Mouse (Mus musculus) kidney, adult 2 months (tissue): ENCODE measurements around the gene Arhgap6. TPM values are rescaled to one million over a fixed set of nuclear protein-coding genes. Genes with fewer than 3 reads are reported as not detected.

Experiments used
- DNase-seq: peaks from one replicate; pipeline ENCODE4 v3.0.0; 2021
- H3K27ac ChIP-seq: fragments of 200-500 bp; 2 replicates; pipeline ENCODE4 v1.5.1; 2012; ENCODE audit warnings: low read depth, low read length, control low read depth, inconsistent platforms; ENCODE audit not compliant: insufficient read depth
- H3K27me3 ChIP-seq: fragments of 200-500 bp; replicated peaks from 2 replicates; pipeline ENCODE4 v1.6.1; 2012; ENCODE audit warnings: mild to moderate bottlenecking, moderate library complexity, low read length, inconsistent platforms; ENCODE audit not compliant: control insufficient read depth, insufficient read depth
- H3K36me3 ChIP-seq: fragments of 200-500 bp; 2 replicates; pipeline ENCODE4 v1.6.1; 2012; ENCODE audit warnings: mild to moderate bottlenecking, moderate library complexity, low read length, inconsistent platforms; ENCODE audit not compliant: control insufficient read depth, insufficient read depth
- H3K4me1 ChIP-seq: fragments of 200-500 bp; 2 replicates; pipeline ENCODE4 v1.6.1; 2011; ENCODE audit warnings: low read length; ENCODE audit not compliant: control insufficient read depth, insufficient read depth
- H3K4me3 ChIP-seq: fragments of 200-500 bp; 2 replicates; pipeline ENCODE4 v1.5.1; 2011; ENCODE audit warnings: mild to moderate bottlenecking, low read depth, low read length, control low read depth; ENCODE audit not compliant: insufficient read depth
- CTCF ChIP-seq: fragments of 200-500 bp; conservative IDR thresholded peaks from 2 replicates; pipeline ENCODE4 v1.5.1; 2011; ENCODE audit warnings: low read depth, mild to moderate bottlenecking, control low read depth, low read length, moderate library complexity, mixed read lengths; ENCODE audit not compliant: insufficient read depth, insufficient read length
- POLR2A ChIP-seq: fragments of 200-500 bp; IDR thresholded peaks from one replicate; pipeline ENCODE4 v1.6.1; 2011; ENCODE audit warnings: low read depth, low read length, control low read depth
- WGBS: fragments of 180-500 bp; shearing (Covaris S2); methylation state at CpG from one replicate; pipeline ENCODE4 v1.1.7; 2018; 5-methylcytosine and 5-hydroxymethylcytosine counted together
- polyA plus RNA-seq: library from polyadenylated mRNA; depleted of rRNA; stranded (reverse); fragments of >200 nt; gene quantifications from 2 replicates; pipeline ENCODE4 v1.2.3, GENCODE M21; 2012

The Arhgap6 gene
- polyA plus RNA-seq, 1 experiment, result 3.9 TPM

- Histone ChIP-seq H3K27ac (no peak overlapping the region), H3K27me3 (no peaks in the 10 kb centered on the region), H3K4me1 (no peaks in the 10 kb centered on the region), H3K36me3 (no peaks in the 10 kb centered on the region), H3K4me3 (no peak overlapping the region)
- peak; percentile 1 for DNase-seq
- WGBS, result 82% methylated on average over 1 of the region's 1 CpGs
- TF ChIP-seq POLR2A (no peak), CTCF (no peak)
These were observed 461.0 kb downstream of the Arhgap6 start for GRCm38 (mm10) chrX:169255915-169256314.

DNA sequence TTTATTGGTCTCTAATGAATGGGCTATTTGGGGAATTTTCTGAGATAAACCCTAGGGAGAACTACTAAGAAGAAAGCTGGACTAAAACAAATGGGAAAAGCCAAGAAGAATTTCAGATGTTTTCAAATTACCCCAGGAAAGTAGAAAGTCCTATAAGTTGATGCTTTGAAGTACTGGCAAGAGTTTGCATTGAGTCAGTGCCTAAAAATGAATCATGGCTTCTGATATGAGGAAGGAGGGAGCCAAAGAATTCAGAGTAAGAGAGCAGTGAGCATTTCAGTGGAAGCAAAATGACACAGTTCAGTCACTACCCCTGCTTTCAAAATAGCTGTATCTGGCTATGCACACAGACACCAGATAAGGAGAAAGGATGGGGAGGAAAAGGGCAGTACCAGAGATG, 461.8 kb downstream of the Arhgap6 start:
- no peak for DNase-seq
- Histone ChIP-seq H3K36me3 (no peaks in the 10 kb centered on the region), H3K4me1 (no peaks in the 10 kb centered on the region), H3K4me3 (no peak overlapping the region), H3K27me3 (no peaks in the 10 kb centered on the region), H3K27ac (no peak overlapping the region)
- no peak for TF ChIP-seq POLR2A
- TF ChIP-seq CTCF, result no peak

- Histone ChIP-seq H3K4me3 (no peak overlapping the region), H3K36me3 (no peaks in the 10 kb centered on the region), H3K4me1 (no peaks in the 10 kb centered on the region), H3K27me3 (no peaks in the 10 kb centered on the region), H3K27ac (no peak overlapping the region)
- TF ChIP-seq POLR2A (no peak), CTCF (no peak)
- WGBS, result 89% methylated on average over 3 of the region's 3 CpGs
- no peak for DNase-seq
These were observed 466.1 kb downstream of the Arhgap6 start for GRCm38 (mm10) chrX:169261034-169261433.

GRCm38 (mm10) chrX:169262212-169262611, 467.3 kb downstream of the Arhgap6 start:
- Histone ChIP-seq H3K4me3 (no peak overlapping the region), H3K27me3 (no peaks in the 10 kb centered on the region), H3K4me1 (no peaks in the 10 kb centered on the region), H3K27ac (no peak overlapping the region), H3K36me3 (no peaks in the 10 kb centered on the region)
- 66% methylated on average over 2 of the region's 2 CpGs for WGBS
- DNase-seq, result peak; percentile 2
- no peak for TF ChIP-seq POLR2A
- TF ChIP-seq CTCF, result no peak

DNA sequence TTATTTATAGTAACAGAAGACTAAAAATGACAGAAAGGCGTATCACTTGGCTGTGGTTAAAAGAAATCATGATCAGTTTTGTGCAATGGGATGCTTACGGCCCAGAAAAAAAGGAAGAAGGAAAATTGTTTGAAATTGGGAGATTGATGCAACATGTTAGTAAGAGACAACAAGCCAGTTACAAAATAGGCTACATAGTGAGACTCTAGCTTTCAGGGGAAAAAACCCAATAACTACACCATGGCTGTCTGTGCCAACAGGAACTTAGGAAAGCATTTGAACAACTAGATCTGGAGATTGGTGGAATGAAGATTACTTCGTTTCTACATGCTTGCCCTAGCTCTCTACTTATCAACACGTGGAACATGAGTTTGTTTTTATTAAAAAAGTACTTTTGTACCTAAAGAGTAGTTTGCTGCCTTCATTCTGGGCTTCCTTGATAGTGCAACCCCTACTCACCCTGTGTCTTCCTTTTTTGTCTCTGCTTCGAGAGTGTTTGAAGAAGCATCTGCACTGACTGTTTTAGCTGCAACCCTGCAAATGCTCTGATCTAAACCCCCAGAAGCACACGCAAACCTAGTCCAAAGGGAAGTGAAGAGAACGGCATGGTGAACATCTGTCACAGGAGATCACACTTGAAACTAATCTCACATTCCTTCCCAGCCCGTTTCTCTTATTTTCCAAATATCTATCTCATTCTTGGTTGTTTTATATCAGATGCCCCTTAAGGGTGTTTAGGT, 468.7 kb downstream of the Arhgap6 start:
- Histone ChIP-seq H3K27me3 (no peaks in the 10 kb centered on the region), H3K4me3 (no peak overlapping the region), H3K4me1 (no peaks in the 10 kb centered on the region), H3K36me3 (no peaks in the 10 kb centered on the region), H3K27ac (no peak overlapping the region)
- no peak for DNase-seq
- TF ChIP-seq POLR2A (no peak), CTCF (no peak)
- 68% methylated on average over 8 of the region's 8 CpGs for WGBS

DNA sequence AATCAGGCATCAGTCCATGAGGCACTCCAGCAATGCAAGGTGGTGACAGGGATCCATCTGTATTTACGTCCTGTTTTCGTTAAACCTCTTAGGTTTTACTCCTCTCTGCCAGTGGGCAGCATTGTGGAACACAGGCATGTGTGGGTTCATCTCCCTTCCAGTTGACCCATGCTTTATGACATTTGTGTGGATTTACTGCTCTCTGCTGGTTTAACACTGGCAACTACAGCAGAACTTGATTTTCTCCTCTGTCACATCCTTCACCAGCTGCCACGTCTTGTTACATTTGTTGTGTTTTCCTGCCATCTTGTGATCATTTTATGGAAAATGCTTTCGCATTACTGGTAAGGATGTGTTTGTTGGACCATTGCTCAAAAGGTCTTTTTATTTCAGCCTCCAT, 504.7 kb downstream of the Arhgap6 start:
- peak; percentile 11 for DNase-seq
- no peaks in the 10 kb centered on the region for H3K4me1 ChIP-seq
- WGBS, result 52% methylated on average over 4 of the region's 4 CpGs
- H3K27ac ChIP-seq, result no peak overlapping the region
- no peak for TF ChIP-seq POLR2A
- 0 out of 2 replicates have a peak, but pooled peaks have one; percentile 23 for TF ChIP-seq CTCF
- H3K36me3 ChIP-seq, result no peaks in the 10 kb centered on the region
- H3K4me3 ChIP-seq, result no peak overlapping the region
- no peaks in the 10 kb centered on the region for H3K27me3 ChIP-seq

- TF ChIP-seq POLR2A (no peak), CTCF (no peak)
- no peaks in the 10 kb centered on the region for H3K36me3 ChIP-seq
- no peaks in the 10 kb centered on the region for H3K27me3 ChIP-seq
- peak overlapping the region; percentile 28; the same call in 1 of the 2 replicates for H3K27ac ChIP-seq
- H3K4me1 ChIP-seq, result no peaks in the 10 kb centered on the region
- WGBS, result 58% methylated on average over 26 of the region's 26 CpGs
- peak; percentile 16 for DNase-seq
- no peak overlapping the region for H3K4me3 ChIP-seq
These were observed 507.6 kb downstream of the Arhgap6 start for GRCm38 (mm10) chrX:169302271-169303045.
